Mouse (Mus musculus) ovary, adult 18-20 months (tissue): ENCODE data around the gene Rnf32.

Source experiments
- DNase-seq: peaks from one replicate; pipeline ENCODE4 v3.0.0; 2022; ENCODE audit warnings: low spot score, mixed read lengths

Rnf32 gene

DNA sequence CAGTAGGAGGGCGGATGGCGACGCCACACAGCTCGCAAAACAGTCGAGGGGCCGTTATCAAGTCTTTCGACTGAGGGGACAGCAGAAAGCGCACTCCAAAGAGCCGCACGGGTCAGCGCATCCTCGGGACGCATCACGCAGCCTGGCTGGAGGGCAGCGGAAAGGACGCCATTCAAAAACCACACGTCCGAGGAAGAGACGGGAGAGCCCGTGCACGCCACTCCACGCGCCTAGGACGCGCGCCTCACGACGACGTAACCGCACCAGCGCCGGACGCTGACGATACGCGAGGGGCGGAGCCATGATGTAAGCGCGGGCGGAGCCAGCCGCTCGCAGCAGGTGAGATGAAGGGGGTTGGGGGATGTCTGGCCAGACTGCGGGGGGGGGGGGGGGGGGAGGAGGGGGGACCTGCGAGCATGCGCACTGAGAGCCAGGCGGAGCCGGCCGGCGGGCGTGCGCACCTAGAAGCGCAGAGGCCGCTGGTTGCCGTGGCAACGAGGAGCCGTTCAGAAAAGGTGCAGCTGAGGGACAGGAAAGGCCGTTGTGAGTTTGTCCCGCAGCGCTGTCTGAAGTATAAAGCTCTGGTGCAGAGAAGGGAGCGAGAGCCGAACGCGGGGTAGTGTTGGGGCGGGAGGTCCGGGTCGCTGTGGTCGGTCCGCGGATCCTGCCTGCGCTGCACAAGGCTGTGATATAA lies at the start of gene Rnf32:
Rnf32 (plus strand) TSS at position 423 of the 694 bp plus-strand sequence.
- peak; percentile 76 for DNase-seq

DNA sequence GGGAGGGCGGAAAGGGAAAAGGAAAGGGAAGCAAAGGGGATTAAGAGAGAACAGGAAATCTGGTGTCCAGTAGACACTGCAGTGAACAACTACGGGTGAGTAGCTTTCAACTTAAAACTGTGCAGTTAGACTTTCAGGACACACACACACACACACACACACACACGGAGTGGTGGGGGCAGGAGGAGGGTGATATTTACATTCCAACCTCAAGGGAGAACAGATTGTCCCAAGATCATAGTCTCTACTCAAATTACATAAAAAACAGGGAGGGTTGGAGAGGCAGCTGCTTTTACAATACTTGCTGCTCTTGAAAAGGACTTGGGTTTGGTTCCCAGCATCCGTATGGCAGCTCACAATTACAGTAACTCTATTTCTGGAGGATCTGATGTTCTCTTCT lies 45.6 kb upstream of the Rnf32 start:
- DNase-seq = no peak

GRCm38 (mm10) chr5:29159849-29160248 lies 35.9 kb upstream of the Rnf32 start:
- no peak for DNase-seq

GRCm38 (mm10) chr5:29166947-29167346 lies 28.8 kb upstream of the Rnf32 start:
- no peak for DNase-seq

GRCm38 (mm10) chr5:29170193-29170592 lies 25.6 kb upstream of the Rnf32 start:
- DNase-seq = no peak

DNA sequence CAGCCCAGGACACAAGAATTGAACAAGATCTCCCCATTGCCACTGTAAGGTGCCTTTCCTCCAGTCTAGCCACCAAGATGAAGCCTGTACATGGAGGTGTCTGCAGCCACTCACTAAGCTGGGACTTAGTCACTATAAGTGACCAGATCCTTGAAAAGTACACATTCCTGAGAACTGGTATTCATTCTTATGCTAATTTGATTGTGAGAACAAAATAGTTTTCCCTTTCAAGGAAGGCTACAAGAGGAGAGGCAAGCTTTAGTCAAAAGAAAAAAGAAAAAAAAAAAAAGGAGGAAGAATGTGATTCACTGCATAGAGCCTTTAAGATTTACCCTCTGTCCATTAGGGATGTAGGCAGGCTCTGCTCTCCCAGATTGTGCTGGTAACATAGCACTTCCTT lies 24.6 kb upstream of the Rnf32 start:
- no peak for DNase-seq

- DNase-seq = no peak
Measured at GRCm38 (mm10) chr5:29186798-29187197, 9.0 kb upstream of the Rnf32 start.

GRCm38 (mm10) chr5:29195231-29195569 lies 592 bp upstream of the Rnf32 start:
- no peak for DNase-seq

GRCm38 (mm10) chr5:29196264-29196658 lies 469 bp downstream of the Rnf32 start:
- no peak for DNase-seq

DNA sequence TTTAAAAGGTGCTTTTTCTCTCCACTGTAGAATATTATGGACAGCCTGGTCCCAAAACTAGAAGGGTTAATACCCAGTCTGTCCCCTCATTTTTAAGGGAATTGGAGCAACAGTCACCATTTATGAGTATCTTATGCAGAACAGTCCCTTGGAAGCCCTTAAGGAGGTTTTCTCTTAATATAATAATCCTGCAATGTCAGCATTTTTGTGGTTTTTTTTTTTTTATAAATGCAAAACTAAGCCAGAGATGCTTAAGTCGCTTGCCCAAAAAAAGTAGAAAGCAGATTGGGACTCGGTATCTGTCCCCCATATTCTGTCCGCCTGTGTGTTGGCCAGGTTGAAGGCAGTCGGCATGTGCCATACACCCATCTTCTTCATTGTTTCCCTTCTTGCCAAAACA lies 1.4 kb downstream of the Rnf32 start:
- no peak for DNase-seq

DNA sequence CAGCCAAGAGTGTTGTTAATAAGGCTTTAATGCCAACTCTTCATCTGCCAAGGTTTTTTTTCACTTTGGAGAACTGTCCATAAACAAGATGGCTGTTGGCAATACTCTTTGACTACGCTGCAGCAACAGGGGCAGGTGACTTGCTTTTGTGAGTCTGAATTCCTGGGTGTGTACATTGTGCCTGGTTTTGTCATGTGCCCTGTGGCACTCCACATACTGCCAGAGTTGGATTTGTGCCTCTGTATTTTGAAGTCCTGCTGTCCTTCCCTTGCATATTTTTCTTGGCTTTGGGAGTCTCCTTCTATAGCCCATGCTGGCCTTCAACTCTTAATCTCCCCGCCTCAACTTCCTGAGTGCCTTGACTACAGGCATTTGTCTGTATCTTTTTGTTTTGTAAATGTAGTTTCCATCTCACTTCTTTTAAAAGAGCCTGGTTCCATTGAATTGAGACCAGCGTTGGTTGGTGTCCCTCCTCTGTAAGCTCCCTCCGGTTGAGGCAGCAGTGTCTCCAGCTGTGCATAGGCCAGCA lies 3.2 kb downstream of the Rnf32 start:
- DNase-seq = no peak

- no peak for DNase-seq
Measured at GRCm38 (mm10) chr5:29199868-29200267, 4.1 kb downstream of the Rnf32 start.

- no peak for DNase-seq
Measured at GRCm38 (mm10) chr5:29205690-29206089, 9.9 kb downstream of the Rnf32 start.

- no peak for DNase-seq
Measured at GRCm38 (mm10) chr5:29211980-29212555, 16.3 kb downstream of the Rnf32 start.

- no peak for DNase-seq
Measured at GRCm38 (mm10) chr5:29217997-29218396, 22.2 kb downstream of the Rnf32 start.

- DNase-seq = no peak
Measured at GRCm38 (mm10) chr5:29224089-29224488, 28.3 kb downstream of the Rnf32 start.

- DNase-seq = no peak
Measured at GRCm38 (mm10) chr5:29230481-29230880, 34.7 kb downstream of the Rnf32 start.

- DNase-seq = no peak
Measured at GRCm38 (mm10) chr5:29238379-29238778, 42.6 kb downstream of the Rnf32 start.

DNA sequence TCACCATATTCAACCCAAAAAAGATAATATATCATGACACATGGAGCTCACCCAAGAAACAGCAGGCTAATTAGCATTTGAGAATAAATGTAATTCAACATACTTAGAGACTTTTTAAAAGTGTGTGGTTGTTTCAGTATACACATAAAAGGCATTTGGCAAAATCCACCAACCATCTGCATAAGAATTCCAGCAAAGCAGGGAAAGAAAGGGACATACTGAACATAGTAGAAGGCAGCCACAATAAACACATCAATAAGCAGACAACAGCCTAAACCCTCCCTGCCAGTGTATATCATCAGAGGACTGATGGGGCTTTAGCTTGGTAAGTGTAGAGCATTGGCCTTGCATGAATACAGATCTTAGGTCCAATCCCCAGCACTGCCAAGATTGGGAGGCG lies 49.0 kb downstream of the Rnf32 start:
- no peak for DNase-seq

- no peak for DNase-seq
Measured at GRCm38 (mm10) chr5:29250795-29251495, 55.2 kb downstream of the Rnf32 start.

DNA sequence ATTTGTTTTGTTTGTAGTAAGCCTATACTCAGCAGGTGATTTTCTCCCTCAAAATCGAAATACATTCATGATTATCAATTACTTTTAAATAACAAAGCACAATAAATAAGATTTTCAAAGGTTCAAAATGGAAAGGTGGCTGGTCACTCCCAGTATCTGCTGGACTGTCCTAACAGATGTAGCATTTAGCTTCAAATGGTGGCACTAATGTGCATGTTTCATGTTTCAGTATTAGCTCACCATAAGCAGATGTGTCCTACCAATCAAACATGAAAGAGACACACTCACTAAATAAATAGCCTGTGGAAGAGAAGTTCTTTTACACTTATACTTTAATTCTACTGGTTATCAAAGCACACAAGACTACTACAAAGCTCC lies 55.7 kb downstream of the Rnf32 start:
- DNase-seq = no peak

DNA sequence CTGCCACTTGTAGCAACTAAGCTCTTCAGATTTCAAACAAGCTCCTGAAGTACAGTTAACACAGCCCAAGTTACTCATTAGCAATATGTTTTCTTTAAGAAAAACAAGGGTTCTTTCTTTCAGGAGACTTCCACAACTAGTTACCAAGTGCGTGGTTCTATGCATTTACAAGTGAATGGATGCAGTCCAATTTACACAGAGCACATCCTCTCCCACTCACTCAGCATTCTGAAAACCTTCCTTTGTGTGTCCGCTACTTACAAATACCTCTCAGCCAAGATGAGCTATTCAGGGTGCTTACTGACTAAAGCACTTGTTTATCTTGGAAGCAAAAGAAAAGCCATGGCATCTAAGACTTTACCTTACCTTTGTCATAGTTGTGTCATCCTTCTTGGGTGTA lies 58.1 kb downstream of the Rnf32 start:
- no peak for DNase-seq

GRCm38 (mm10) chr5:29270879-29271278 lies 75.1 kb downstream of the Rnf32 start:
- no peak for DNase-seq
